Mouse (Mus musculus) thymus, postnatal 36 days (tissue): ENCODE data around the gene Olfr1098.

Source experiments
- DNase-seq, 2 experiments: peaks; one replicate each; pipeline ENCODE4 v3.0.0; 2022; ENCODE audit warnings: mixed read lengths in 2 of 2

Gene Olfr1098

GRCm38 (mm10) chr2:86924445-86924844, at the start of gene Olfr1098:
Gene Olfr1098 (minus strand): TSS chr2:86924545.
- no peak for DNase-seq

DNA sequence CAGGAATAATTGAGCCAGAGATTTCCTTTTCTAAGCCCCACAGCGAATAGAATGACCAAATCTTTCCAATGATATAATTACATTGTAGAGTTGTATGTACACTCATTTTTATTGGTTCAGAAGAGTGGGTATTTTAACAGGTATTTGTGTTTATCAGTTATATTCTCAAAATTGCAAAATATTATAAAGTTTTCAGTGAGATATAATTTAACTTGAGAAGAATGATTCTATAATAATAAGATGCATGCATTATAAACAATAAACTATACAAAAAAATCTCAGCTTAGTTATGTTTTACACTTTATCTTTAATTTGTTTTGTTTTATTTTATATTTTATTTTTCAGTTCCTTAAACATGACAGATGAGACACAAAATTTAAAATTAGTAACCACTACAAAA, 36.2 kb upstream of the Olfr1098 start, which contains the start of gene Olfr1099:
Olfr1099 (minus strand) TSS at position 101 of the 400 bp plus-strand sequence.
- no peak for DNase-seq

GRCm38 (mm10) chr2:86926557-86926956, 2.2 kb upstream of the Olfr1098 start:
- no peak for DNase-seq

DNA sequence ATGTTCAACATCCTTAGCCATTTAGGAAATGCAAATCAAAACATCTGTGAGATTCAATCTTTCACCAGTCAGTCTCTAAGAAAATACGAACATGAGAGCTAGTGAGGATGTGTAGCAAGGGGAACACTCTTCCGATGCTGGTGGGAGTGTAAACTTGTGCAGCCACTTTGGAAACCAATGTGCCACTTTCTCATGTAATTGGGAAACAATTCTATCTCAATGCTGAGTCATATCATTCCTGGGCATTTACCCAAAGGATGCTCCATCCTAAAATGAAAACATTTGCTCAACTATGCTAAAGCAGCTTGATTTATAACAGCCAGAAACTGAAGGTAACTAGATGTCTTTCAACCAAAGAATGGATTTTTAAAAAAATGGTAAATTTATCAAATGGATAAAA, 18.7 kb downstream of the Olfr1098 start:
- no peak for DNase-seq

DNA sequence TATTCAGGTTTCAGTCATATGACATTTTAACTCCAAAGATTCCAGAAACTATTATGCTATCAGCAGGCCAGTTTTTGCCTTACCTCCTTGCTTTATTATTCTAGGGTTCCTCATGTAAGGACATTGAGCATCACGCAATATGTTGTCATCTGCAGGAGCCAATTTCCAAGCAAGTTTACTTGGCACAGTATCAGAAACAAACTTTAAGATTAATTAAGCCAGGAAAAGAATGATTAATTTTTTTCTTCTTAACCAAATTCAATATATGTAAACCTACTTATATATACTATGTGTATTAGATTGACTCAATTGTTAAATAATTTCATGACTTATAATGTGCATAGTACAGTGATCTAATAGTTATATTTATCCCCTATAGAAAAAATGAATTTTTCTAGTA, 32.2 kb downstream of the Olfr1098 start, which contains the start of gene Olfr1097:
Olfr1097 (minus strand) TSS at position 101 of the 400 bp plus-strand sequence.
- DNase-seq, result no peak

- no peak for DNase-seq
These were observed 49.6 kb downstream of the Olfr1098 start, which contains the start of gene Gm13723 for GRCm38 (mm10) chr2:86874702-86875101. Gene Gm13723 (minus strand): TSS chr2:86874802.
